Mouse (Mus musculus) embryonic facial prominence, embryonic 13.5 days (tissue): ENCODE measurements around the gene Wnt5b. TPM values are rescaled to one million over a fixed set of nuclear protein-coding genes. Genes with fewer than 3 reads are reported as not detected.

Experiments
- ATAC-seq: fragments of 200-750 bp; cut with Nextera tagmentation; 2 replicates; pipeline ENCODE4 v1.8.0; 2017; ENCODE audit warnings: low read depth; ENCODE audit not compliant: insufficient number of reproducible peaks, insufficient read depth, low FRiP score, low TSS enrichment
- H3K27ac ChIP-seq: fragments of 300-500 bp; sonication (generic); 2 replicates; pipeline ENCODE4 v1.5.1; 2015; ENCODE audit warnings: moderate library complexity, mild to moderate bottlenecking, inconsistent platforms
- H3K27me3 ChIP-seq: fragments of 300-500 bp; sonication (generic); 2 replicates; pipeline ENCODE4 v1.6.1; 2015; ENCODE audit warnings: mild to moderate bottlenecking, inconsistent platforms
- H3K36me3 ChIP-seq: fragments of 300-500 bp; sonication (generic); 2 replicates; pipeline ENCODE4 v1.6.1; 2015; ENCODE audit warnings: mild to moderate bottlenecking, inconsistent platforms
- H3K4me1 ChIP-seq: fragments of 300-500 bp; sonication (generic); 2 replicates; pipeline ENCODE4 v1.6.1; 2015; ENCODE audit warnings: inconsistent platforms
- H3K4me2 ChIP-seq: fragments of 300-500 bp; sonication (generic); 2 replicates; pipeline ENCODE4 v1.6.1; 2015; ENCODE audit warnings: moderate library complexity, mild to moderate bottlenecking, inconsistent platforms
- H3K4me3 ChIP-seq: fragments of 300-500 bp; sonication (generic); 2 replicates; pipeline ENCODE4 v1.5.1; 2015; ENCODE audit warnings: mild to moderate bottlenecking, inconsistent platforms
- H3K9ac ChIP-seq: fragments of 300-500 bp; sonication (generic); 2 replicates; pipeline ENCODE4 v1.6.1; 2015; ENCODE audit warnings: mild to moderate bottlenecking, inconsistent platforms
- H3K9me3 ChIP-seq: fragments of 300-500 bp; sonication (generic); 2 replicates; pipeline ENCODE4 v1.6.1; 2016; ENCODE audit warnings: inconsistent platforms
- WGBS: fragments of 180-500 bp; shearing (Covaris S2); methylation state at CpG from one replicate; pipeline ENCODE4 v1.1.7; 2015; ENCODE audit warnings: mixed read lengths; 5-methylcytosine and 5-hydroxymethylcytosine counted together
- polyA plus RNA-seq: library from polyadenylated mRNA; unstranded; fragments of >200 nt; fragmentation: Nextera tagmentation; extraction: Ambion mirVana; gene quantifications from 2 replicates; pipeline ENCODE4 v1.2.1, GENCODE M21; 2015

Wnt5b gene
- polyA plus RNA-seq, 1 experiment from 2014 or later, result 11.1 TPM

- Histone ChIP-seq H3K27me3 (no peaks in the 10 kb centered on the region), H3K4me2 (no peak overlapping the region), H3K36me3 (no peaks in the 10 kb centered on the region), H3K4me3 (no peak overlapping the region), H3K9me3 (peaks cover 3% of the 10 kb centered on the region; the same call in 1 of the 2 replicates), H3K27ac (no peak overlapping the region), H3K9ac (no peak overlapping the region), H3K4me1 (peaks cover 14% of the 10 kb centered on the region; the same call in 1 of the 2 replicates)
- WGBS, result 81% methylated on average over 4 of the region's 4 CpGs
- no peak for ATAC-seq
Observed at GRCm38 (mm10) chr6:119421001-119421400, 123.1 kb downstream of the Wnt5b start.

GRCm38 (mm10) chr6:119420357-119420756, 123.8 kb downstream of the Wnt5b start:
- no peak for ATAC-seq
- Histone ChIP-seq H3K9me3 (peaks cover 3% of the 10 kb centered on the region; the same call in 1 of the 2 replicates), H3K4me2 (no peak overlapping the region), H3K36me3 (no peaks in the 10 kb centered on the region), H3K9ac (no peak overlapping the region), H3K4me1 (peaks cover 14% of the 10 kb centered on the region; the same call in 1 of the 2 replicates), H3K27me3 (no peaks in the 10 kb centered on the region), H3K27ac (no peak overlapping the region), H3K4me3 (no peak overlapping the region)
- 91% methylated on average over 5 of the region's 5 CpGs for WGBS

GRCm38 (mm10) chr6:119419412-119419811, 124.7 kb downstream of the Wnt5b start:
- peaks cover 14% of the 10 kb centered on the region; the same call in 1 of the 2 replicates for H3K4me1 ChIP-seq
- WGBS, result 42% methylated on average over 7 of the region's 7 CpGs
- ATAC-seq, result no peak

GRCm38 (mm10) chr6:119418392-119419251, 125.5 kb downstream of the Wnt5b start:
- no peak overlapping the region for H3K9ac ChIP-seq
- no peak for ATAC-seq
- no peaks in the 10 kb centered on the region for H3K9me3 ChIP-seq
- WGBS, result 30% methylated on average over 7 of the region's 7 CpGs
- no peak overlapping the region for H3K27ac ChIP-seq
- H3K4me2 ChIP-seq, result no peak overlapping the region
- H3K36me3 ChIP-seq, result no peaks in the 10 kb centered on the region
- H3K4me3 ChIP-seq, result no peak overlapping the region
- H3K27me3 ChIP-seq, result no peaks in the 10 kb centered on the region
- peaks cover 14% of the 10 kb centered on the region; the same call in 1 of the 2 replicates for H3K4me1 ChIP-seq

More at GRCm38 (mm10) chr6:119419412-119419811, 124.7 kb downstream of the Wnt5b start:
- Histone ChIP-seq H3K27me3 (no peaks in the 10 kb centered on the region), H3K9ac (no peak overlapping the region), H3K27ac (no peak overlapping the region), H3K9me3 (no peaks in the 10 kb centered on the region), H3K36me3 (no peaks in the 10 kb centered on the region), H3K4me3 (no peak overlapping the region), H3K4me2 (no peak overlapping the region)

GRCm38 (mm10) chr6:119417821-119418220, 126.3 kb downstream of the Wnt5b start:
- H3K9ac ChIP-seq, result no peak overlapping the region
- no peaks in the 10 kb centered on the region for H3K27me3 ChIP-seq
- peaks cover 14% of the 10 kb centered on the region; the same call in 1 of the 2 replicates for H3K4me1 ChIP-seq
- no peaks in the 10 kb centered on the region for H3K36me3 ChIP-seq
- H3K9me3 ChIP-seq, result no peaks in the 10 kb centered on the region
- no peak overlapping the region for H3K4me2 ChIP-seq
- 66% methylated on average over 7 of the region's 7 CpGs for WGBS
- no peak for ATAC-seq
- H3K27ac ChIP-seq, result no peak overlapping the region
- H3K4me3 ChIP-seq, result no peak overlapping the region

- 0 out of 2 replicates have a peak, but pooled peaks have one; percentile 56 for ATAC-seq
- no peaks in the 10 kb centered on the region for H3K27me3 ChIP-seq
- no peaks in the 10 kb centered on the region for H3K36me3 ChIP-seq
- no peak within 1 kb of the TSS for H3K9ac ChIP-seq
- H3K27ac ChIP-seq, result no peak within 1 kb of the TSS
- peak within 1 kb of the TSS; percentile 13; the same call in 1 of the 2 replicates for H3K4me3 ChIP-seq
- H3K4me1 ChIP-seq, result peaks cover 14% of the 10 kb centered on the region; the same call in 1 of the 2 replicates
- H3K4me2 ChIP-seq, result peak within 1 kb of the TSS; percentile 52
- no peaks in the 10 kb centered on the region for H3K9me3 ChIP-seq
- WGBS, result 4% methylated on average over 12 of the region's 12 CpGs
Observed at GRCm38 (mm10) chr6:119417354-119417753, 126.8 kb downstream of the Wnt5b start, which contains the start of gene Adipor2. Adipor2 (minus strand) TSS chr6:119417704.

- Histone ChIP-seq H3K4me3 (no peak overlapping the region), H3K4me2 (peak overlapping the region; percentile 52; the same call in 1 of the 2 replicates), H3K4me1 (peaks cover 14% of the 10 kb centered on the region; the same call in 1 of the 2 replicates), H3K9me3 (no peaks in the 10 kb centered on the region), H3K27ac (no peak overlapping the region), H3K9ac (no peak overlapping the region), H3K36me3 (no peaks in the 10 kb centered on the region), H3K27me3 (no peaks in the 10 kb centered on the region)
- 61% methylated on average over 6 of the region's 6 CpGs for WGBS
- no peak for ATAC-seq
Observed at GRCm38 (mm10) chr6:119416643-119417042, 127.5 kb downstream of the Wnt5b start.

GRCm38 (mm10) chr6:119414262-119415043, 129.7 kb downstream of the Wnt5b start:
- Histone ChIP-seq H3K27ac (no peak overlapping the region), H3K4me2 (no peak overlapping the region), H3K27me3 (no peaks in the 10 kb centered on the region), H3K4me1 (peaks cover 14% of the 10 kb centered on the region; the same call in 1 of the 2 replicates), H3K36me3 (no peaks in the 10 kb centered on the region), H3K9ac (no peak overlapping the region), H3K4me3 (no peak overlapping the region), H3K9me3 (no peaks in the 10 kb centered on the region)
- no peak for ATAC-seq
- 87% methylated on average over 15 of the region's 15 CpGs for WGBS

GRCm38 (mm10) chr6:119412588-119412987, 131.6 kb downstream of the Wnt5b start:
- no peak overlapping the region for H3K4me3 ChIP-seq
- H3K4me2 ChIP-seq, result no peak overlapping the region
- H3K9ac ChIP-seq, result no peak overlapping the region
- ATAC-seq, result no peak
- H3K27me3 ChIP-seq, result no peaks in the 10 kb centered on the region
- 96% methylated on average over 4 of the region's 4 CpGs for WGBS
- no peaks in the 10 kb centered on the region for H3K9me3 ChIP-seq
- H3K27ac ChIP-seq, result no peak overlapping the region
- peaks cover 9% of the 10 kb centered on the region; the same call in 1 of the 2 replicates for H3K4me1 ChIP-seq
- no peaks in the 10 kb centered on the region for H3K36me3 ChIP-seq

- no peaks in the 10 kb centered on the region for H3K27me3 ChIP-seq
- WGBS, result 83% methylated on average over 3 of the region's 3 CpGs
- no peak for ATAC-seq
- H3K27ac ChIP-seq, result no peak overlapping the region
- H3K9ac ChIP-seq, result no peak overlapping the region
- no peak overlapping the region for H3K4me3 ChIP-seq
- H3K9me3 ChIP-seq, result no peaks in the 10 kb centered on the region
- no peaks in the 10 kb centered on the region for H3K4me1 ChIP-seq
- H3K36me3 ChIP-seq, result no peaks in the 10 kb centered on the region
- H3K4me2 ChIP-seq, result no peak overlapping the region
Observed at GRCm38 (mm10) chr6:119411511-119411910, 132.6 kb downstream of the Wnt5b start.

GRCm38 (mm10) chr6:119409766-119410165, 134.4 kb downstream of the Wnt5b start:
- no peak for ATAC-seq
- no peak overlapping the region for H3K9ac ChIP-seq
- H3K27me3 ChIP-seq, result no peaks in the 10 kb centered on the region
- WGBS, result 71% methylated on average over 1 of the region's 1 CpGs
- H3K4me1 ChIP-seq, result no peaks in the 10 kb centered on the region
- no peak overlapping the region for H3K27ac ChIP-seq
- no peak overlapping the region for H3K4me3 ChIP-seq
- no peaks in the 10 kb centered on the region for H3K36me3 ChIP-seq
- H3K4me2 ChIP-seq, result no peak overlapping the region
- H3K9me3 ChIP-seq, result no peaks in the 10 kb centered on the region
